Mouse (Mus musculus) forebrain, embryonic 16.5 days (tissue): ENCODE measurements around the gene Ttyh3. TPM values are rescaled to one million over a fixed set of nuclear protein-coding genes. Genes with fewer than 3 reads are reported as not detected.

Experiments
- ATAC-seq: fragments of 200-750 bp; cut with Nextera tagmentation; 2 replicates; pipeline ENCODE4 v1.8.0; 2017; ENCODE audit warnings: mild to moderate bottlenecking, moderate library complexity
- H3K27ac ChIP-seq: fragments of 300-500 bp; sonication (generic); 2 replicates; pipeline ENCODE4 v1.5.1; 2014; ENCODE audit warnings: low read length, control low read depth
- H3K27me3 ChIP-seq: fragments of 300-500 bp; sonication (generic); replicated peaks from 2 replicates; pipeline ENCODE4 v1.6.1; 2014; ENCODE audit warnings: low read length; ENCODE audit not compliant: control insufficient read depth, insufficient read depth
- H3K36me3 ChIP-seq: fragments of 300-500 bp; sonication (generic); 2 replicates; pipeline ENCODE4 v1.6.1; 2014; ENCODE audit not compliant: control insufficient read depth, insufficient read depth
- H3K4me1 ChIP-seq: fragments of 300-500 bp; sonication (generic); replicated peaks from 2 replicates; pipeline ENCODE4 v1.6.1; 2014; ENCODE audit warnings: low read length; ENCODE audit not compliant: control insufficient read depth, insufficient read depth
- H3K4me2 ChIP-seq: fragments of 300-500 bp; sonication (generic); 2 replicates; pipeline ENCODE4 v1.6.1; 2014; ENCODE audit warnings: mild to moderate bottlenecking, low read length, control low read depth
- H3K4me3 ChIP-seq: fragments of 300-500 bp; sonication (generic); replicated peaks from 2 replicates; pipeline ENCODE4 v1.5.1; 2014; ENCODE audit warnings: mild to moderate bottlenecking, low read length, control low read depth
- H3K9ac ChIP-seq: fragments of 300-500 bp; sonication (generic); replicated peaks from 2 replicates; pipeline ENCODE4 v1.6.1; 2014; ENCODE audit warnings: low read depth, low read length, control low read depth
- H3K9me3 ChIP-seq: fragments of 300-500 bp; sonication (generic); 2 replicates; pipeline ENCODE4 v1.6.1; 2016; ENCODE audit warnings: low read length; ENCODE audit not compliant: control insufficient read depth
- WGBS: fragments of 180-500 bp; shearing (Covaris S2); extraction: QIAGEN DNeasy Blood & Tissue Kit; methylation state at CpG from one replicate; pipeline ENCODE4 v1.1.7; 2014; 5-methylcytosine and 5-hydroxymethylcytosine counted together
- polyA plus RNA-seq: library from polyadenylated mRNA; unstranded; fragments of >200 nt; fragmentation: Nextera tagmentation; extraction: Ambion mirVana; gene quantifications from 2 replicates; pipeline ENCODE4 v1.2.1, GENCODE M21; 2015

Ttyh3 gene
- polyA plus RNA-seq, 1 experiment from 2014 or later, result 68.9 TPM

DNA sequence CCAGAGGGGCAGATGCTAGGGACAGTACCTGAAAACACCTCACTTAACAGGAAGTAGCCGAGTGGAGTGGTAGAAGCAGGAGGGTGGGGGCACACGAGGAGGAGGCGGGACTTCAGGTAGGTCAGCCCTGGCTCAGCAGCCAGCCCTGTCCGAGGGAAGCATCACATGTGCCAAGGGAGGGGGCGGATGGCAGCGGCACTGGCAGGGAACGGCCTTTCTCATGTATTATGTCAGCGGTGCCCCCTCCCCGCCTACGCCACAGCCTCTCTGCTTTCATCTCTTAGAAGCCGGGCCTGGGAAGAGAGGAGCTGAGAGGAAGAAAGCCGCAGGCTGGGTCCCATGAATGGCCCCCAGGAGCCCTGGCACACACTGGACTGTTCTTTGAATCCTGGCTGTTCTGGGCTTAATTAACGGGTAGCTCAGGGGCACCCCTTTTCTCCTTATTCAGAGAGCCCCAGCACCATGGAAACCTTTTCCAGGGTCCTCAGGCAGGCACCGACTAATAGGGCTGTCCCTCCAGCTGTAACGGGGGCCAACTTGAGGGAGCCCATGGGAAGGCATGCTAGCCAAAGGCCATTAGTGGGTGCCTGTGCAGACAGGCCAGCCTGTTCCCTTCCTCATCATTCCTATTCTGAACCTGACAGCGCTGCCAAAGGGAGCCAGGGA, 10.9 kb upstream of the Ttyh3 start:
- H3K36me3 ChIP-seq, result no peaks in the 10 kb centered on the region
- no peak overlapping the region for H3K4me3 ChIP-seq
- ATAC-seq, result peak; percentile 92
- H3K4me2 ChIP-seq, result no peak overlapping the region
- H3K9ac ChIP-seq, result no peak overlapping the region; the same call in 1 of the 2 replicates
- 2% methylated on average over 16 of the region's 16 CpGs for WGBS
- H3K27ac ChIP-seq, result peak overlapping the region; percentile 84
- no peaks in the 10 kb centered on the region for H3K9me3 ChIP-seq
- no peaks in the 10 kb centered on the region for H3K27me3 ChIP-seq
- H3K4me1 ChIP-seq, result peaks cover 34% of the 10 kb centered on the region

DNA sequence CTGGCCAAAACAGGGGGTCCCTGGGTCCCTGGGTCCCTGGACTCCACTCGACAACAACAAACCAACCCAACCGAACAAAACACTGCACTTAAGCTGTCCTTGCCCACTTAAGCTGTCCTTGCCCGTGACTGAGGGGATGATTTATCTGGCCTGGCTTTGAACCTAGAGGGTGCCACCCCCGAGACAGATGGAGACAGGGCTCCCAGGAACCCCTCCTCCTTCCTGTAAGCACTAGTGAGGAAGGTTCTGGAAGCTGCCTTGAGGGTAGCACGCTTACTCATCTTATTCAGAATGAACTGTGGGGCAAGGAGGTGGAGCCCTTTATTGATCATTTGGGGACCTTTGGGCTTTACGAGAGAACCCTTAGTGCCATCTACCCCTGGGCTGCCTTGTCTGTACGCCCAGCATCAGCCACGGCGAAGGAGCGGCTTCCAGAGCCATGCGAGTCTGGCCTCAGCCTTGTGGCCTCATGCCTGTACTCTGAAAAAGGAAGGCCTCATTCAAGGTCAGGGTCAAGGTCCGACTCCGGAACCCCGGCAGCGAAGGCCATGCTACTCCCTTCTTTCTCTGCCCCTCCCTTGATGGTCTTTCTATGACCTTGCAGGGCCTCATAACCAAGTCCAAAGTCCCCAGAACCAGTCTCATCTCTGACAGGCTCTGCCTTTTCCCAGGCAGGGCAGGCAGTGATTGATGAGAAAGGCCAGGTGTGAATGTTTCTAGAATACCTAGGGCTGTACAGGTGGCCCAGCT, 5.4 kb upstream of the Ttyh3 start:
- peaks cover 10% of the 10 kb centered on the region for H3K4me1 ChIP-seq
- no peak for ATAC-seq
- no peaks in the 10 kb centered on the region for H3K36me3 ChIP-seq
- H3K4me2 ChIP-seq, result no peak overlapping the region
- no peak overlapping the region for H3K4me3 ChIP-seq
- H3K27ac ChIP-seq, result no peak overlapping the region
- H3K27me3 ChIP-seq, result no peaks in the 10 kb centered on the region
- 90% methylated on average over 15 of the region's 15 CpGs for WGBS
- no peak overlapping the region for H3K9ac ChIP-seq
- no peaks in the 10 kb centered on the region for H3K9me3 ChIP-seq

DNA sequence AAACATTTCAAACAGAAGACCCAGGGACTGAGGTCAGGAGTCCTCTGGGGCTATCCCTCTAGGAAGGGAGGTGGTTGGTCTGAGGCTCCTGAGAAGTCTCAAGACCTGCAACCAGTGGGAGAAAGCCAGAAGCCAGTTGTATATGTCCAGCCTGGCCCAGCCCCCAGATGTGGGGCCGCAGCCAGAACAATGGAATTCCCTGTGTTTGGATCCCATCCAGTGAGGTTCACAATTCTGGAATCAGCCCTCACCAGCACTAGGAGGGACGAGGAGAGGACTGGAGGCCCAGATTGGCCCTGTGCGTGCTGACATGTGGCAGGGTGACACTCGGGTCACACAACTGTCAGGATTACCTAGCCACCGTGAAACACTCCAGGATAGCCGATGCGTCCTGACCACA, 3.8 kb upstream of the Ttyh3 start:
- no peak overlapping the region for H3K9ac ChIP-seq
- no peaks in the 10 kb centered on the region for H3K9me3 ChIP-seq
- H3K36me3 ChIP-seq, result no peaks in the 10 kb centered on the region
- no peak overlapping the region for H3K4me2 ChIP-seq
- no peaks in the 10 kb centered on the region for H3K27me3 ChIP-seq
- no peak overlapping the region for H3K4me3 ChIP-seq
- 64% methylated on average over 7 of the region's 7 CpGs for WGBS
- no peak overlapping the region for H3K27ac ChIP-seq
- peaks cover 11% of the 10 kb centered on the region for H3K4me1 ChIP-seq
- ATAC-seq, result no peak

DNA sequence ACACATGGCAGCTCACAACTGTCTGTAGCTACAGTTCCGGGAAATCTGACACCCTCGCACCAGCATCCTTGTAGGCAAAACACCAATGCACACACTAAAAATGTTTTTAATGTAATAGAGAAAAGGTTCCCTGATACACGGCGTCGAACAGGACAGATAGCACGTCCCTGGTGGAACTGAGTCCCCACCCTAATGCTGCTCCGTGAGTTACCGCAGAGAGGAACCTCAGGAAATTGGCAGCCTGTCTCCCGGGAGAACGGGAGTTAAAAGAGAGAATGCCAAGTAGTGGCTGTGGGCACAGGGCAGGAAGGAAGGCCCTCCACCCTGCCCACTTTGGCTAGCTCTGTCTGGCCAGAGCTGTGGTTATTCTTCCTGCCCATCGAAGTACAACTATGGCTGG, 2.4 kb upstream of the Ttyh3 start:
- Histone ChIP-seq H3K4me3 (no peak overlapping the region), H3K4me2 (no peak overlapping the region), H3K27me3 (no peaks in the 10 kb centered on the region), H3K36me3 (no peaks in the 10 kb centered on the region), H3K4me1 (peaks cover 22% of the 10 kb centered on the region), H3K9ac (no peak overlapping the region), H3K27ac (no peak overlapping the region), H3K9me3 (no peaks in the 10 kb centered on the region)
- 62% methylated on average over 11 of the region's 11 CpGs for WGBS
- ATAC-seq, result no peak

- 70% methylated on average over 7 of the region's 7 CpGs for WGBS
- peak overlapping the region; percentile 91; the same call in 1 of the 2 replicates for H3K27ac ChIP-seq
- no peak for ATAC-seq
- no peaks in the 10 kb centered on the region for H3K27me3 ChIP-seq
- peak overlapping the region; percentile 89 for H3K4me2 ChIP-seq
- no peaks in the 10 kb centered on the region for H3K9me3 ChIP-seq
- no peaks in the 10 kb centered on the region for H3K36me3 ChIP-seq
- peaks cover 34% of the 10 kb centered on the region for H3K4me1 ChIP-seq
- peak overlapping the region; percentile 73 for H3K9ac ChIP-seq
- peak overlapping the region; percentile 51; the same call in 1 of the 2 replicates for H3K4me3 ChIP-seq
These were observed 1.1 kb upstream of the Ttyh3 start for GRCm38 (mm10) chr5:140649881-140650414.

DNA sequence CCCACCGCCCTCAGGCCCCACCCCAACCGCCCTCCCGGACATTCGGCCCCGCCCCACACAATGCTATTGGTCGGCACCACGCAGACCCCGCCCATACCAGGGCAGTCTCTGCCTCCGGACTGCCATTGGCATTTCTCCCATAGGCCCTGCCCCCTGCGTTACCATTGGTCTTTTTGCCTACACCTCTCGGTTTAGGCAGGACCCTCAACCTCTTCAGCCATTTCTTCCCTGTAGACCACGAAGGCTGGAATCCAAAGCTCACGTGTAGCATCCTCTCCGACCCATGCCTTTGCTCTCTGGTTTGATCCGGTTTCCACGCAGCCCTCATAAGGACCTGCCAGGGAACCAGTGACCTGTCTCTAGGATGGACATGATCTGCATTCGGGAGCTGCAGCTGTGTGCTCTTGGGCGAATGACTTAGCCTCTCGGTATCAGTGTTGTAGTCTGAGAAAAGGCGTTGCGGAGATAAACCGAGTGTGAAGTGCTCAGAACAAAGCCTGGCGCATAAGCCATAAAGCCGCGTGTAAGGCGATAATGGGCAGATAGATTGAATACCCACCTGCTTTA, 353 bp upstream of the Ttyh3 start:
- Histone ChIP-seq H3K9me3 (no peaks in the 10 kb centered on the region), H3K9ac (peak overlapping the region; percentile 73), H3K4me3 (peak overlapping the region; percentile 100), H3K36me3 (0 out of 2 replicates have a peak, but pooled peaks cover 2% of the 10 kb centered on the region), H3K4me1 (peaks cover 39% of the 10 kb centered on the region), H3K27ac (peak overlapping the region; percentile 91), H3K27me3 (no peaks in the 10 kb centered on the region), H3K4me2 (peak overlapping the region; percentile 89)
- 2% methylated on average over 23 of the region's 26 CpGs for WGBS
- peak; percentile 89 for ATAC-seq

- Histone ChIP-seq H3K4me2 (peak overlapping the region; percentile 100), H3K4me3 (peak overlapping the region; percentile 100), H3K36me3 (peaks cover 5% of the 10 kb centered on the region; the same call in 1 of the 2 replicates), H3K9ac (peak overlapping the region; percentile 100), H3K27me3 (no peaks in the 10 kb centered on the region), H3K9me3 (no peaks in the 10 kb centered on the region), H3K27ac (peak overlapping the region; percentile 93), H3K4me1 (peaks cover 46% of the 10 kb centered on the region)
- ATAC-seq, result peak; percentile 39
- under 1% methylated on average over 13 of the region's 13 CpGs for WGBS
These were observed 861 bp downstream of the Ttyh3 start for GRCm38 (mm10) chr5:140647821-140648518.

- Histone ChIP-seq H3K4me1 (peaks cover 51% of the 10 kb centered on the region), H3K9me3 (no peaks in the 10 kb centered on the region), H3K4me3 (peak overlapping the region; percentile 100), H3K4me2 (peak overlapping the region; percentile 100), H3K9ac (peak overlapping the region; percentile 100), H3K27ac (peak overlapping the region; percentile 93), H3K27me3 (no peaks in the 10 kb centered on the region), H3K36me3 (peaks cover 5% of the 10 kb centered on the region; the same call in 1 of the 2 replicates)
- WGBS, result 16% methylated on average over 13 of the region's 13 CpGs
- no peak for ATAC-seq
These were observed 1.6 kb downstream of the Ttyh3 start for GRCm38 (mm10) chr5:140647031-140647760.
